Mouse (Mus musculus) forelimb bud, embryonic 11.5 days (tissue): ENCODE data around the gene Dock7.

Experiments
- DNase-seq: peaks from one replicate; pipeline ENCODE4 v3.0.0-alpha.2; 2012; ENCODE audit warnings: low read depth, low spot score

The Dock7 gene

DNA sequence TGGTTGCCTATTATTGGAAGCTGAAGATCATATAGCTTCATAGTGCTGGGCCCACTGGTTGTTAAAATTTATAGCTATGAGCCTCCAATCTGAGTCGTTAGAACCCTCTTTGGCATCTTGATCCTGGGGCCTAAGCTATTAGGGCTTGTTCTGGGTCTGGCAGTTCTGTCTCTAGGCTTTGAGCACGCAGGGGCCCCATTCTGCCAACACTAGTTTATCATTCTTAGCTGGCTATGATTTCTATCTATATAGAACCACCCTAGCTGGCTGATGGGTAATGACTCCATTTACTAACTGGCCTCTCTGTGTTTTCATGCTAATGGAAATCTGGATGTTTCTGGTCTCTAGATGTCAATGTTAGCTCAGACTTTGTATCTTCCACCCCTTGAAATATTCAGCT is 203.0 kb downstream of the Dock7 start:
- DNase-seq, result no peak

DNA sequence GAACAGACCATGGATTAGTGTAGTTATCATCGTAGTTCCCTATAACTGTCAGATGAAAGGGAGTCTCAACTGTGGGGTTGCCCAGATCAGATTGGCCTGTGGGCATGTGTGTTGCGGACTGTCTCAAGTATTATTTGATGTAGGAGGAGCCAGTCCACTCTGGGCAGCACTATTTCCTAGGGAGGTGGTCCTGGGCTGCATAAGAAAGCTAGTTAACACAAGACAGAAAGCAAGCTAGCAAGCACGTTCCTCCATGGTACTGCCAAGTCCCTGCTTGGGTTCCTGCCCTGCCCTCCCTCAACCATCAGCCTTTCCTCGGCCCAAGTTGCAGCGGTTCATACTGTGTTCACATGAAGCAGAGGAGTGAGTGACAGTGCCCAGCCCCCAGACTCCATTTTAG is 210.5 kb downstream of the Dock7 start:
- DNase-seq, result no peak

DNA sequence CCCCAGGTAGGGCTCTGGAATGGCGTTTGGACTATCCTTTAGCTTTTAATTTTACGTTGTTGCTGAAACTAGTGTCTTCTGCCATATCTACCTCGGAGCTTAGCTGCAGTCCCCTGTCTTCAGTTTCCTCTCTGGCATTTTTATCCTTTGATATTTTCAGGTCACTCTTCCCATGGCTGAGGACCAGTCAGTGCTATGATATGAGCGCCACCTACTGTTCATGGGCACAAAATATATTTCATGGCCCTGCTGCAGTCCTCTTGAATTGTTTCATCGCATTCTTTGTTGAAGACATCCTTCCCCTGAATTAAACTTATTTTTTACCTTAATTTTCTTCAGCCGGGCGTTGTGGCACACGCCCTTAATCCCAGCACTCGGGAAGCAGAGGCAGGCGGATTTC is 233.6 kb downstream of the Dock7 start:
- DNase-seq, result peak; percentile 74
